Mouse (Mus musculus) G1E (cell line): ENCODE results near the gene Katnal1.

Experiments
- CTCF ChIP-seq: IDR thresholded peaks from 2 replicates; pipeline ENCODE4 v1.5.1; 2012; ENCODE audit warnings: low read depth, low read length, inconsistent platforms, mixed read lengths
- GATA1 ChIP-seq: IDR thresholded peaks from 2 replicates; pipeline ENCODE4 v1.6.1; 2012; ENCODE audit warnings: borderline replicate concordance, low read length, inconsistent platforms, mixed read lengths
- GATA2 ChIP-seq: IDR thresholded peaks from 2 replicates; pipeline ENCODE4 v1.6.1; 2012; ENCODE audit warnings: low read depth, low read length, inconsistent platforms, borderline replicate concordance
- POLR2AphosphoS5 ChIP-seq: IDR thresholded peaks from 2 replicates; pipeline ENCODE4 v1.6.1; 2012; ENCODE audit warnings: low read depth, low read length, inconsistent platforms; ENCODE audit not compliant: insufficient replicate concordance
- TAL1 ChIP-seq: conservative IDR thresholded peaks from 2 replicates; pipeline ENCODE4 v1.6.1; 2012; ENCODE audit warnings: low read depth, low read length, inconsistent platforms, mixed read lengths

GRCm38 (mm10) chr5:148977698-148978457, 48.8 kb upstream of the Katnal1 start:
- TF ChIP-seq CTCF (no peak), GATA1 (no peak), TAL1 (no peak), POLR2AphosphoS5 (no peak), GATA2 (no peak)
